Mouse (Mus musculus) v-Abl transformed pro-B cells (cell line): Measurements from ENCODE around the gene Ppp2r2c.

Experiments
- in situ Hi-C, 2 experiments: fragments of 400-800 bp; cut with MboI; formaldehyde crosslinking; loops; one replicate each; pipeline ENCODE4 v1.15.1; 2025; ENCODE audit not compliant: unreplicated experiment in 2 of 2

Gene Ppp2r2c

GRCm38 (mm10) chr5:36958837-36959236 is 90.5 kb downstream of the Ppp2r2c start:
- in situ Hi-C loops = loop anchor here (5.0 to 25.0 kb wide), 3 partner anchors 38 to 1253 kb away; partner anchors contain the start of genes Lyar (in 1 of the 2) and Zbtb49 (in 1 of the 2)

GRCm38 (mm10) chr5:36960501-36960900 is 92.2 kb downstream of the Ppp2r2c start:
- in situ Hi-C loops = loop anchor here in 1 of 2 experiments (25.0 kb wide), 1 partner anchor 1252 kb away; the partner anchor contains the start of genes Lyar and Zbtb49

DNA sequence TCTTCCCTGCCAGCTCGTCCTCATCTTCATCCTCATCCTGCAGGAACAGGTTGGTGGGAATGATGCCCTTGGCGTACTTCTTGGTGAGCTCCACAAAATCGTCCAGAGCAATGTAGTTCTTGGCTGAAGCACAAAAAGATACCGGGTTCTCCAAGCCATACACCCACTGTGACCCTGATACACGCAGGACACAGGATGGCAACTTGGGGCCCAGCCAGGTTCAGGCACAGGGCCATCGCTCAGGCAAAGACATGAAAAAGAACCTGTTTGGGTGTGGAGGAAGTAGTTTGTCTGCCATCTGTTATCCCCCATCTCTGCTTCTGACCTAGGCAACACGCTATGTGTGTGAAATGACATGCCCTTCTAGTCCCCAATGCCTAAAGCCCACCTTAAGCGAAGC is 103.3 kb downstream of the Ppp2r2c start:
- in situ Hi-C loops = loop anchor here in 1 of 2 experiments (25.0 kb wide), 1 partner anchor 1241 kb away; the partner anchor contains the start of genes Lyar and Zbtb49

- in situ Hi-C loops = no loop called here
Measured at GRCm38 (mm10) chr5:36975336-36975735, 107.0 kb downstream of the Ppp2r2c start.

DNA sequence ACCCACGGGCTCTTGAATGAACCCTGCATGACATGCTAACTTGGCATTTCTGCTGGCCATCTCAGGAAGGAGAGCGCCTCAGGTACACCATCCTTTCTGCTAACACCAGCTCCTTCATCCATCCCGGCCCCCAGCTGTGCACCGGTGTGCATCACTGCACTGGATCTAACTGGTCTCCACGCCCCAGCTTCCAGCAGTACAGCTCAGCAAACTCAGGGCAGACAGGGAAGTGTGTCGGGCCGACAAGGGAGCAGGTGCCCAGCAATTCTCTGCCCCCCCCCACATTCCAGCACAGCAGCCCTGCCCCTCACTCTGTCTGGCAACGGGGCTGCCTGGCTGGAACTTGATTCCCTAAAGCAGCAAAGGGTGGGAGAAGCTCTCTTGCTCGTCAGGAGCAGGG is 109.5 kb downstream of the Ppp2r2c start:
- in situ Hi-C loops = no loop called here

GRCm38 (mm10) chr5:36979001-36979400 is 110.7 kb downstream of the Ppp2r2c start:
- in situ Hi-C loops = no loop called here

DNA sequence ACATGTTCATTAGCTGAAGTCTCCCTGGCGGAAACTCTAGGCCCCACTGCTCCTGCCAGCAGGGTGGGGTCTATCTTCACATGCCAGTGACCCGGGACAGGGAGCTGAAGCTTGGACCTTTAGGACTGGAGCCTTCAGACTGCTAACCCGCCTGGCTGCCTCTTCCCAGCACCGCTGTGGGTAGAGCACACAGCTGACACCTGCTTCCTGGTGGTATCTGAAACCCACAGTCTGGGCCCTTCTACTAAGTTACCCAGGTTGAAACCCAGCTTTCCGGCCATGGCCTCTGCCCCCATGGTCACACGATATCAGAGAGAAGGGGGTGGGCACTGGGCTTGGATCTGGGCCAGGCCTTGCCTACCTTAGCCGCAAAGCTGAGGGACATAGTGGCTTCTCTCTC is 111.3 kb downstream of the Ppp2r2c start:
- in situ Hi-C loops = loop anchor here in 1 of 2 experiments (10.0 kb wide), 1 partner anchor 65 kb away; no protein-coding TSS in a partner anchor

DNA sequence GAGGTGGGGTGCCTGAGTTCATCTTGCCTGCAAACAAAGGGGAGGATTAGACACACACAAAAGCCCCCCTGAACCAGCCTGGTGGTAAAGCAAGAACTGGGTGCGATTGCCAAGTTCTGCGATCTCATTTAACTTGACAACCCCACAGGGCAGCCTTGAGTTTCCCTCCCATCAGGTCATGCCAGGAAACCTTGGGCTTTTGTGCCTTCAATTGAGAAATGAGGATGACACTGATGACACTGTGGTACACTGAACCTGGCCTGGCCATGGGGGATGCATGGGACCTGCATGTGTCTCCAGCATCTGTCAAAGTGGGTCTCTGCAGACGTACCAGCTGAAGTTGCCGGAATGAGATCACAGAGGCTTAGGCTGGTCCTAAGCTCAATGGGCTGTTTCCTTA is 114.0 kb downstream of the Ppp2r2c start:
- in situ Hi-C loops = loop anchor here in 1 of 2 experiments (10.0 kb wide), 1 partner anchor 63 kb away; no protein-coding TSS in a partner anchor

DNA sequence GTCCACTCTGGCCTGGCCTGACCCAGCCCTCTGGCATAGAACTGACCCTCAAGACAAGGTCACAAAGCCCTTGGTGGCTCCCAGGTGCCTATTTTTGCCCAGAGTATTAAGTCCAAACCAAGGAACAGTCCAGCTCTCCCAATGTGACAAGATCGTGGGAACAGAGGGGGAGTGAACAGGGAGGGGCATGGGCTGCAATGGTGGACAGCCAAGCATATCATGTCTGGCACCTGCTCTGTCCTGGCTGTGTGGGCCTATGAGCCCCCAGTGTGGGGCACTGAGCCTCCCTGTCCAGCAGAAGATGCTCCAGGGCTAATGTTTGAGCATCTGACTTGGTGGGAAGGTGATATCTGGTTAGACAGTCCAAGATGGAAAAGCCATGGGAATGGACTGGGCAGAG is 118.3 kb downstream of the Ppp2r2c start:
- in situ Hi-C loops = loop anchor here in 1 of 2 experiments (10.0 kb wide), 1 partner anchor 58 kb away; no protein-coding TSS in a partner anchor

GRCm38 (mm10) chr5:36988124-36988780 is 119.9 kb downstream of the Ppp2r2c start:
- in situ Hi-C loops = loop anchor here in 1 of 2 experiments (10.0 kb wide), 1 partner anchor 57 kb away; no protein-coding TSS in a partner anchor

- in situ Hi-C loops = loop anchor here in 1 of 2 experiments (10.0 kb wide), 1 partner anchor 56 kb away; no protein-coding TSS in a partner anchor
Measured at GRCm38 (mm10) chr5:36988781-36989624, 120.7 kb downstream of the Ppp2r2c start, which contains the start of gene Wfs1. TSS of gene Wfs1 (minus strand) at chr5:36989205.

- in situ Hi-C loops = loop anchor here in 1 of 2 experiments (10.0 kb wide), 1 partner anchor 55 kb away; no protein-coding TSS in a partner anchor
Measured at GRCm38 (mm10) chr5:36989625-36989977, 121.3 kb downstream of the Ppp2r2c start.

DNA sequence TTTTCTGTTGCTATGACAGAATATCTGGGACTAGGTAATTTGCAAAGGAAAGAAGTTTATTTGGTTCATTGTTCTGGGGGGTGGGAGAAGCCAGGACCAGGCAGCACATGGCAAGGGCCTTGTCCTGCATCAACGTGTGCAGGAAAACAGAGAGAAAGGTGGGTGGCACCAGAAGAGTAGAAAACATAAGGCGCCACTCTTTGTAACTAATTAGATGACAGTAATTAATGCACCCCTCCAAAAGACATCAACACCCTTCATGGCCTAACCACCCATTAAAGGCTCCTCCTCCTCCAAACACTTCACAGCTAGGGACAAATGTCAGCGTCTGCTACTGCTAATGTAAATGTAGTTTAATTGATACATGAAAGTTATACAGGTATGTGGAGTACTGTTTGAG is 121.9 kb downstream of the Ppp2r2c start:
- in situ Hi-C loops = no loop called here

GRCm38 (mm10) chr5:36990631-36991350 is 122.5 kb downstream of the Ppp2r2c start:
- in situ Hi-C loops = no loop called here

GRCm38 (mm10) chr5:36996410-36996809 is 128.1 kb downstream of the Ppp2r2c start:
- in situ Hi-C loops = loop anchor here (5.0 kb wide), 1 partner anchor 39 kb away; no protein-coding TSS in a partner anchor

- in situ Hi-C loops = loop anchor here (5.0 kb wide), 1 partner anchor 41 kb away; no protein-coding TSS in a partner anchor
Measured at GRCm38 (mm10) chr5:36997996-36998395, 129.7 kb downstream of the Ppp2r2c start.

GRCm38 (mm10) chr5:37001002-37001401 is 132.7 kb downstream of the Ppp2r2c start:
- in situ Hi-C loops = loop anchor here in 1 of 2 experiments (5.0 kb wide), 1 partner anchor 106 kb away; no protein-coding TSS in a partner anchor

- in situ Hi-C loops = loop anchor here in 1 of 2 experiments (5.0 kb wide), 1 partner anchor 105 kb away; no protein-coding TSS in a partner anchor
Measured at GRCm38 (mm10) chr5:37002001-37002400, 133.7 kb downstream of the Ppp2r2c start.
